Mouse (Mus musculus) CD4-positive helper T cell, adult 2 months (primary cell): ENCODE measurements at regions not wholly inside any gene's neighbourhood (a gene's known extent, or its start where the extent isn't known, plus 50 kb on each side); places are given as distances from the start of the nearest gene placed in this dataset.
A peak's percentile ranks its signal among the peaks of the same experiment; 100 is the strongest.

Experiments
- DNase-seq: peaks from one replicate; pipeline ENCODE4 v3.0.0-alpha.2; 2012; ENCODE audit warnings: low read depth, missing footprints, low spot score

GRCm38 (mm10) chr6:39283761-39284415, 77.3 kb upstream of the Kdm7a start:
- peak; percentile 51 for DNase-seq

- DNase-seq = no peak
These were observed 71.7 kb upstream of the Kdm7a start for GRCm38 (mm10) chr6:39278317-39278716.

GRCm38 (mm10) chr6:39274774-39275502, 68.3 kb upstream of the Kdm7a start:
- DNase-seq = peak; percentile 76

- DNase-seq = no peak
These were observed 66.8 kb upstream of the Kdm7a start for GRCm38 (mm10) chr6:39273427-39273826.

- no peak for DNase-seq
These were observed 63.9 kb upstream of the Kdm7a start for GRCm38 (mm10) chr6:39270457-39270856.

GRCm38 (mm10) chr6:39269706-39270105, 63.1 kb upstream of the Kdm7a start:
- no peak for DNase-seq

GRCm38 (mm10) chr6:39268647-39269428, 62.2 kb upstream of the Kdm7a start:
- DNase-seq = no peak

GRCm38 (mm10) chr6:39264722-39265121, 58.1 kb upstream of the Kdm7a start:
- no peak for DNase-seq

GRCm38 (mm10) chr6:39263615-39264014, 57.0 kb upstream of the Kdm7a start:
- no peak for DNase-seq

- DNase-seq = no peak
These were observed 55.4 kb upstream of the Kdm7a start for GRCm38 (mm10) chr6:39261951-39262350.

GRCm38 (mm10) chr6:39260480-39260879, 53.9 kb upstream of the Kdm7a start:
- no peak for DNase-seq

GRCm38 (mm10) chr6:39259129-39259528, 52.5 kb upstream of the Kdm7a start:
- DNase-seq = peak; percentile 73

GRCm38 (mm10) chr6:39258656-39259055, 52.1 kb upstream of the Kdm7a start:
- DNase-seq = peak; percentile 31

- peak; percentile 67 for DNase-seq
These were observed 51.2 kb upstream of the Kdm7a start for GRCm38 (mm10) chr6:39257667-39258395.

GRCm38 (mm10) chr6:39257111-39257571, 50.6 kb upstream of the Kdm7a start:
- DNase-seq = peak; percentile 56

GRCm38 (mm10) chr6:39256304-39257103, 49.9 kb upstream of the Kdm7a start:
- DNase-seq = peak; percentile 52
